Mouse (Mus musculus): ENCODE measurements at regions not wholly inside any gene's neighbourhood (a gene's known extent, or its start where the extent isn't known, plus 50 kb on each side); places are given as distances from the start of the nearest gene placed in this dataset.

- TF ChIP-seq CTCF (IDR thresholded peaks at IDR 0.05 in 2 of 3, conservative IDR thresholded peaks at IDR 0.05 in 1 of 3; ENCODE audit: control insufficient read depth in 1 of 3, insufficient read depth in 1 of 3, low read depth in 2 of 3, low read length in 3 of 3, poor library complexity in 1 of 3, severe bottlenecking in 1 of 3) = no peak
- no peak for TF ChIP-seq ZKSCAN1 (IDR thresholded peaks at IDR 0.05; ENCODE audit: low read depth, low read length)
- no peak for TF ChIP-seq CHD2 (IDR thresholded peaks at IDR 0.05; ENCODE audit: low read length)
- TF ChIP-seq EP300 (IDR thresholded peaks at IDR 0.05; ENCODE audit: low read depth in 1 of 2, low read length in 2 of 2) = no peak
- no peak for TF ChIP-seq MXI1 (IDR thresholded peaks at IDR 0.05; ENCODE audit: low read depth, low read length)
- no peak for TF ChIP-seq USF1 (IDR thresholded peaks at IDR 0.05; ENCODE audit: low read depth, low read length)
- TF ChIP-seq KAT2A (conservative IDR thresholded peaks at IDR 0.05; ENCODE audit: low read depth, low read length) = no peak
- TF ChIP-seq E2F4 (IDR thresholded peaks at IDR 0.05; ENCODE audit: borderline replicate concordance, low read depth, low read length) = no peak
- no peak for TF ChIP-seq POLR2A (IDR thresholded peaks at IDR 0.05; ENCODE audit: control insufficient read depth in 1 of 2, insufficient read depth in 1 of 2, low read depth in 1 of 2, low read length in 2 of 2, poor library complexity in 1 of 2)
Measured at GRCm38 (mm10) chr16:51562866-51563658, 468.0 kb upstream of the Cblb start.
